Mouse (Mus musculus) hindbrain, embryonic 16.5 days (tissue): ENCODE measurements at regions not wholly inside any gene's neighbourhood (a gene's known extent, or its start where the extent isn't known, plus 50 kb on each side); places are given as distances from the start of the nearest gene placed in this dataset.

Source experiments
- ATAC-seq: fragments of 200-750 bp; cut with Nextera tagmentation; 2 replicates; pipeline ENCODE4 v1.8.0; 2017; ENCODE audit warnings: moderate TSS enrichment, moderate library complexity
- H3K27ac ChIP-seq: fragments of 300-500 bp; sonication (generic); 2 replicates; pipeline ENCODE4 v1.5.1; 2014; ENCODE audit warnings: low read depth, mild to moderate bottlenecking, control low read depth, low read length, moderate library complexity
- H3K27me3 ChIP-seq: fragments of 300-500 bp; sonication (generic); replicated peaks from 2 replicates; pipeline ENCODE4 v1.6.1; 2014; ENCODE audit warnings: low read length; ENCODE audit not compliant: control insufficient read depth, insufficient read depth
- H3K36me3 ChIP-seq: fragments of 300-500 bp; sonication (generic); 2 replicates; pipeline ENCODE4 v1.6.1; 2014; ENCODE audit warnings: mild to moderate bottlenecking, low read length, moderate library complexity, mixed read lengths; ENCODE audit not compliant: control insufficient read depth, insufficient read depth
- H3K4me1 ChIP-seq: fragments of 300-500 bp; sonication (generic); 2 replicates; pipeline ENCODE4 v1.6.1; 2014; ENCODE audit warnings: low read depth, low read length; ENCODE audit not compliant: control insufficient read depth, insufficient read depth
- H3K4me2 ChIP-seq: fragments of 300-500 bp; sonication (generic); 2 replicates; pipeline ENCODE4 v1.6.1; 2014; ENCODE audit warnings: mild to moderate bottlenecking, low read length, control low read depth, moderate library complexity
- H3K4me3 ChIP-seq: fragments of 300-500 bp; sonication (generic); 2 replicates; pipeline ENCODE4 v1.5.1; 2014; ENCODE audit warnings: mild to moderate bottlenecking, low read length, control low read depth, moderate library complexity
- H3K9ac ChIP-seq: fragments of 300-500 bp; sonication (generic); 2 replicates; pipeline ENCODE4 v1.6.1; 2014; ENCODE audit warnings: low read depth, mild to moderate bottlenecking, control low read depth, low read length, moderate library complexity
- H3K9me3 ChIP-seq: fragments of 300-500 bp; sonication (generic); 2 replicates; pipeline ENCODE4 v1.6.1; 2014; ENCODE audit warnings: mild to moderate bottlenecking, low read length, moderate library complexity; ENCODE audit not compliant: control insufficient read depth
- WGBS: fragments of 180-500 bp; shearing (Covaris S2); extraction: QIAGEN DNeasy Blood & Tissue Kit; methylation state at CpG from one replicate; pipeline ENCODE4 v1.1.7; 2014; 5-methylcytosine and 5-hydroxymethylcytosine counted together

DNA sequence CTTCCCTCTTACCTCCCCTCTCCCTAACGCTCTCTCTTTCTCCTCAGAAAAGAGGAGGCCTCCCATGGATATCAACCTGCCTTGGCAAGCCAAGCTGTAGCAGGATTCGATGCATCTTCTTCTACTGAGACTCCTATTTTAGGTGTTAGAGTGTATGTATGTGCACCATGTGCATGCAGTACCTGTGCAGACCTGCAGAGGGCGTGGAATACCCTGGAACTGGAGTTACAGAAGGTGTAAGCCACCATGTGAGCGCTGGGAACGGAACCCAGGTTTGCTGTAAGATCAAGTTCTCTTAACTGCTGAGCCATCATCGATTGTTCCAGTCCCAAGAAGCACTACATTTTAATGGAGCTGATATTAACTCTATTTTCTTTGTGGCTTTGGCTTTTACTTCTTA, 146.8 kb downstream of the Tmx1 start:
- H3K9me3 ChIP-seq: no peaks in the 10 kb centered on the region
- WGBS: 81% methylated on average over 6 of the region's 6 CpGs
- no peaks in the 10 kb centered on the region for H3K4me1 ChIP-seq
- ATAC-seq: no peak
- no peak overlapping the region for H3K27ac ChIP-seq
- H3K4me2 ChIP-seq: no peak overlapping the region
- H3K4me3 ChIP-seq: no peak overlapping the region
- no peaks in the 10 kb centered on the region for H3K36me3 ChIP-seq
- no peaks in the 10 kb centered on the region for H3K27me3 ChIP-seq
- H3K9ac ChIP-seq: no peak overlapping the region

- H3K4me2 ChIP-seq: no peak overlapping the region
These were observed 151.0 kb downstream of the Tmx1 start for GRCm38 (mm10) chr12:70603869-70604268.

DNA sequence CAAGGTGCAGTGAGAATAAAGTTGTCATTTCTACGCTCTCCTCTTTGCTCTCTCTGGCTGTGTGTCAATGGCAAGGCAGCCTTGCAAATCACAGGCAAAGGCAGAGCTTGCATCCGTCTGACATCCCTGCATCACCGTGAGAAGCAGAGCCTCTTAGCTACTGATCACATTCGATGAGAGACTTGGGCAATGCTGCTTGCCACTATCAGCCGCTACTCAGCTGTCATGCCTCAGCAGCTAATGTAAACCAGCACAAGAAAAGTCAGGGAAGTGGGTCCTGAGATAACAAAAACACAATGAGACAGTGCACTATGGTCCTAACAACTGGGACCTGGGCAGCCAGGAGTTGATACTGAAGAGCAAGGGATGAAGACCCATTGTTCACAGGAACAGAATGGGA, 155.8 kb downstream of the Tmx1 start:
- Histone ChIP-seq H3K27ac (no peak overlapping the region), H3K4me3 (no peak overlapping the region), H3K27me3 (no peaks in the 10 kb centered on the region), H3K9ac (no peak overlapping the region), H3K36me3 (no peaks in the 10 kb centered on the region), H3K4me1 (no peaks in the 10 kb centered on the region), H3K9me3 (no peaks in the 10 kb centered on the region), H3K4me2 (no peak overlapping the region)
- ATAC-seq: no peak
- 72% methylated on average over 5 of the region's 5 CpGs for WGBS

More at GRCm38 (mm10) chr12:70603869-70604268, 151.0 kb downstream of the Tmx1 start:
- WGBS: 100% methylated on average over 1 of the region's 1 CpGs
- Histone ChIP-seq H3K27ac (no peak overlapping the region), H3K27me3 (no peaks in the 10 kb centered on the region), H3K4me1 (no peaks in the 10 kb centered on the region), H3K9me3 (no peaks in the 10 kb centered on the region), H3K36me3 (no peaks in the 10 kb centered on the region), H3K9ac (no peak overlapping the region), H3K4me3 (no peak overlapping the region)
- ATAC-seq: no peak

DNA sequence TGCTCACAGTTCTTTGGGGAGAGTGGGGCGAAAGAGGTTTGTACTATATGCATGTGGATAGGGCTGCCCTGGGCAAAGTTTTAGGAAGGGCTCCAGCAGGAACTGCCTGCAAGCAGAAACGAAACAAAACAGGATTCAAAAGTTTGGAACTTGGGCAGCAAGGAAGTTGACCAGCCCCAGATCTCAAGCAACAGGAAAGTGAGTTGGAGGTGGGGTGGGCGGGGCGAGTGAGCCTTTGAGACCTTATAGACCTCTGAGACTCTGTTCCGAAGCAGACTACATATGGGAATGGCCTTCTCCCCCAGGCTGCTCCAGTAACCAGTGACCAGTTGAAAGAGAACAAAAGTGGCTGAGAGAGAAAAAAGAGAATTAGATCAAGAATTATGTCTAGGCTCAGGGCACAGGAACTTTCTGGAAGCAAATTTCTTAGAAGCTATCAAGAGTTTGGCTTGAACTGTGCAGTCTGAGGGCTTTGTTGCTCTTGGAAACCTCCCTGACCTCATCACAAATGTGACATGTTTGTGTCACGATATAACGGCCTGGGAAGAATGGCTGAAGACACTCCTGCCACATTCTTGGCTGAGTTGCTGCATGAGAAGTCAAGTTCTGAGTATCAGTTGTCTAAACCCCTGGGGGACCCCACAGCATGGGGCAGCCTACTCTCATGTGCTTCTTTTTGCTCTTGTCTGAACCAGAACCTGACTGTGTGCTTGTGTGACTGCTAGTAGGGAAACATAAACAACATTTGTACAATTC, 156.4 kb downstream of the Tmx1 start:
- H3K27ac ChIP-seq: no peak overlapping the region
- no peaks in the 10 kb centered on the region for H3K27me3 ChIP-seq
- H3K36me3 ChIP-seq: no peaks in the 10 kb centered on the region
- no peak for ATAC-seq
- H3K4me2 ChIP-seq: no peak overlapping the region
- no peak overlapping the region for H3K4me3 ChIP-seq
- 77% methylated on average over 7 of the region's 7 CpGs for WGBS
- no peak overlapping the region for H3K9ac ChIP-seq
- H3K9me3 ChIP-seq: no peaks in the 10 kb centered on the region
- H3K4me1 ChIP-seq: no peaks in the 10 kb centered on the region

GRCm38 (mm10) chr12:70611891-70612290, 159.0 kb downstream of the Tmx1 start:
- no peak overlapping the region for H3K4me2 ChIP-seq
- no peak overlapping the region for H3K4me3 ChIP-seq
- H3K36me3 ChIP-seq: no peaks in the 10 kb centered on the region
- no peak for ATAC-seq
- H3K9ac ChIP-seq: no peak overlapping the region
- whole genome bisulfite sequencing: 80% methylated on average over 5 of the region's 5 CpGs
- H3K9me3 ChIP-seq: no peaks in the 10 kb centered on the region
- H3K27ac ChIP-seq: no peak overlapping the region
- no peaks in the 10 kb centered on the region for H3K4me1 ChIP-seq
- H3K27me3 ChIP-seq: no peaks in the 10 kb centered on the region

DNA sequence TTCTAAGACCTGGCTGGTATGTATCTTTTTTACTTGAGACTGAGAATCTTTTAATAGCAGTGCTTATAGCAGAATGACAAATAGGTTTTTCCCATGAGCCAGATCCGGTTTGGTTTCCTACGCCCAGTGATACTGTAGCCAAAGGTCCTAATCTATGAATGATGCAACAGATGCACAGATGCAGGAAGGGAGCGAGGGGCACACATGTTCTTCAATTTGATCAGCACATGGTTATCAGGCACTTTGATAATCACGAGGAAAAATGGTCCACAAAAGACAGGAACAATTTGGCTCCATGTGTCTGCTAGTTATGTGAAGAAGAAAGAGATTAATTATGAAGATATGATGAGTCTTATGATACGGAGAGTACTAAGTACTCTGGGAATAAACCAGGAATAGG, 160.3 kb downstream of the Tmx1 start:
- whole genome bisulfite sequencing: 80% methylated on average over 5 of the region's 5 CpGs
- Histone ChIP-seq H3K4me2 (no peak overlapping the region), H3K36me3 (no peaks in the 10 kb centered on the region), H3K4me3 (no peak overlapping the region), H3K27me3 (no peaks in the 10 kb centered on the region), H3K27ac (no peak overlapping the region), H3K4me1 (no peaks in the 10 kb centered on the region), H3K9me3 (no peaks in the 10 kb centered on the region), H3K9ac (no peak overlapping the region)
- ATAC-seq: no peak

DNA sequence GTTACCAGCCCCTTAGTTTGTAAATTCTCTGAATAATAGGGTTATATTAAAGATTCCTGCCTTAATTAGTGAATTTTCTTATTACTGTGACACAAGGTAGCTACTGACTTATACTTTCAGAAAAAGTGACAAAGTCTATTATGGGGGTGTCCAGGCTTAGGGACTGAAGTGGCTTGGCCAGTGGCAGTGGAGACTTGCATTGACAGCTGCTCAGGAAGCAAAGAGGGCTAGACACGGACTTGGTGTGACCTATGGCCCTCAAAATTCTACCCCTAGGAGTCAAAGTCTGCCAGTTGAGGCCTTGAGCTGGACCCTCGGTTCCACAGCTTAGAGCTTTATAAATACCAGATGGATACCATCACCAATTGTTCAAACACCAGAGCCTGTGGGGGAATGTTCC, 161.2 kb downstream of the Tmx1 start:
- Histone ChIP-seq H3K27ac (no peak overlapping the region), H3K27me3 (no peaks in the 10 kb centered on the region), H3K4me2 (no peak overlapping the region), H3K36me3 (no peaks in the 10 kb centered on the region), H3K9ac (no peak overlapping the region), H3K9me3 (no peaks in the 10 kb centered on the region), H3K4me3 (no peak overlapping the region), H3K4me1 (no peaks in the 10 kb centered on the region)
- ATAC-seq: no peak
- 82% methylated on average over 2 of the region's 2 CpGs for WGBS

DNA sequence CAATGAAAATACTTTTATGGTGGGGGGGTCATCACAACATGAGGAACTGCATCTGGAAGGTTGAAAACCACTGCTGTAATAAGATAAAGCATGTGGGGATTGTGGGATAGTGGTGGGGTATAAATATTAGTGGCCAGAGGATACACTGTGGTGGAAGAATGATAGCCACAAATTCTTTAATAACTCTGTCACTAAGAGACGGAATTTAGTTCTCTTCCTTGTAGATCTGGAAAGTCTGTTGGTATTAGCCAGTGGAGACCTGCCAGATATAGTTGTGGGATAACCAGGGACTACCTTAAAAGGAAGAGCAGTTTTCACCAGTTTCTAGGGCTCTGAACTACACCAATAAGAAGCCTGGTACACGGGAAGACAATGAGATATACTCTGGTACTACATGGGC, 161.8 kb downstream of the Tmx1 start:
- no peak for ATAC-seq
- no peak overlapping the region for H3K4me3 ChIP-seq
- H3K9me3 ChIP-seq: no peaks in the 10 kb centered on the region
- H3K36me3 ChIP-seq: no peaks in the 10 kb centered on the region
- no peak overlapping the region for H3K9ac ChIP-seq
- no peaks in the 10 kb centered on the region for H3K27me3 ChIP-seq
- no peak overlapping the region for H3K27ac ChIP-seq
- WGBS: 92% methylated on average over 2 of the region's 2 CpGs
- no peak overlapping the region for H3K4me2 ChIP-seq
- no peaks in the 10 kb centered on the region for H3K4me1 ChIP-seq

GRCm38 (mm10) chr12:70615123-70615522, 162.2 kb downstream of the Tmx1 start:
- 97% methylated on average over 9 of the region's 9 CpGs for WGBS
- Histone ChIP-seq H3K27me3 (no peaks in the 10 kb centered on the region), H3K4me2 (no peak overlapping the region), H3K9me3 (no peaks in the 10 kb centered on the region), H3K4me1 (no peaks in the 10 kb centered on the region), H3K9ac (no peak overlapping the region), H3K36me3 (no peaks in the 10 kb centered on the region), H3K4me3 (no peak overlapping the region), H3K27ac (no peak overlapping the region)
- no peak for ATAC-seq

- Histone ChIP-seq H3K4me1 (no peaks in the 10 kb centered on the region), H3K36me3 (no peaks in the 10 kb centered on the region), H3K9ac (no peak overlapping the region), H3K27ac (no peak overlapping the region), H3K4me2 (no peak overlapping the region), H3K4me3 (no peak overlapping the region), H3K9me3 (no peaks in the 10 kb centered on the region), H3K27me3 (no peaks in the 10 kb centered on the region)
- no peak for ATAC-seq
- 76% methylated on average over 4 of the region's 4 CpGs for WGBS
These were observed 163.2 kb downstream of the Tmx1 start for GRCm38 (mm10) chr12:70616049-70616448.
